Mouse (Mus musculus) midbrain, embryonic 11.5 days (tissue): ENCODE results near the gene Olfr769. TPM values are rescaled to one million over a fixed set of nuclear protein-coding genes. Genes with fewer than 3 reads are reported as not detected.
"Not testable (repeated sequence)": the region's sequence is repeated elsewhere in the genome, so short reads cannot be mapped to it uniquely, and the experiment has no call there.

Experiments
- ATAC-seq: fragments of 200-750 bp; cut with Nextera tagmentation; 2 replicates; pipeline ENCODE4 v1.8.0; 2017; ENCODE audit warnings: moderate TSS enrichment, moderate library complexity; ENCODE audit not compliant: low FRiP score
- DNase-seq: peaks from one replicate; pipeline ENCODE4 v3.0.0; 2015; ENCODE audit warnings: low spot score; ENCODE audit errors: missing footprints
- H3K27ac ChIP-seq: fragments of 300-500 bp; sonication (generic); 2 replicates; pipeline ENCODE4 v1.5.1; 2014; ENCODE audit warnings: low read depth, low read length
- H3K27me3 ChIP-seq: fragments of 300-500 bp; sonication (generic); 2 replicates; pipeline ENCODE4 v1.6.1; 2014; ENCODE audit warnings: mild to moderate bottlenecking, low read length, moderate library complexity, mixed read lengths; ENCODE audit not compliant: control insufficient read depth, insufficient read depth
- H3K36me3 ChIP-seq: fragments of 300-500 bp; sonication (generic); 2 replicates; pipeline ENCODE4 v1.6.1; 2014; ENCODE audit warnings: mild to moderate bottlenecking, low read length, moderate library complexity, mixed read lengths; ENCODE audit not compliant: control insufficient read depth, insufficient read depth
- H3K4me1 ChIP-seq: fragments of 300-500 bp; sonication (generic); 2 replicates; pipeline ENCODE4 v1.6.1; 2014; ENCODE audit warnings: low read length; ENCODE audit not compliant: control insufficient read depth, insufficient read depth
- H3K4me2 ChIP-seq: fragments of 300-500 bp; sonication (generic); 2 replicates; pipeline ENCODE4 v1.6.1; 2014; ENCODE audit warnings: mild to moderate bottlenecking, moderate library complexity
- H3K4me3 ChIP-seq: fragments of 300-500 bp; sonication (generic); 2 replicates; pipeline ENCODE4 v1.5.1; 2014; ENCODE audit warnings: low read depth, low read length
- H3K9ac ChIP-seq: fragments of 300-500 bp; sonication (generic); 2 replicates; pipeline ENCODE4 v1.6.1; 2014; ENCODE audit warnings: low read length
- H3K9me3 ChIP-seq: fragments of 300-500 bp; sonication (generic); 2 replicates; pipeline ENCODE4 v1.6.1; 2016; ENCODE audit warnings: low read length; ENCODE audit not compliant: control insufficient read depth
- WGBS: fragments of 180-500 bp; shearing (Covaris S2); extraction: QIAGEN DNeasy Blood & Tissue Kit; methylation state at CpG from one replicate; pipeline ENCODE4 v1.1.7; 2014; 5-methylcytosine and 5-hydroxymethylcytosine counted together
- polyA plus RNA-seq: library from polyadenylated mRNA; unstranded; fragments of >200 nt; fragmentation: Nextera tagmentation; extraction: Ambion mirVana; gene quantifications from 2 replicates; pipeline ENCODE4 v1.2.1, GENCODE M21; 2014

Gene Olfr769
- not detected in 2 replicates for polyA plus RNA-seq

- Histone ChIP-seq H3K4me1 (no peaks in the 10 kb centered on the region), H3K27me3 (no peaks in the 10 kb centered on the region), H3K27ac (no peak within 1 kb of the TSS), H3K9ac (no peak within 1 kb of the TSS), H3K4me3 (no peak within 1 kb of the TSS), H3K36me3 (no peaks in the 10 kb centered on the region), H3K9me3 (no peaks in the 10 kb centered on the region), H3K4me2 (no peak within 1 kb of the TSS)
- 92% methylated on average over 2 of the region's 2 CpGs for WGBS
- ATAC-seq (no peak), DNase-seq (no peak)
Measured at GRCm38 (mm10) chr10:129117761-129118160, at the start of gene Olfr769. Gene Olfr769 (minus strand): TSS chr10:129117861.

DNA sequence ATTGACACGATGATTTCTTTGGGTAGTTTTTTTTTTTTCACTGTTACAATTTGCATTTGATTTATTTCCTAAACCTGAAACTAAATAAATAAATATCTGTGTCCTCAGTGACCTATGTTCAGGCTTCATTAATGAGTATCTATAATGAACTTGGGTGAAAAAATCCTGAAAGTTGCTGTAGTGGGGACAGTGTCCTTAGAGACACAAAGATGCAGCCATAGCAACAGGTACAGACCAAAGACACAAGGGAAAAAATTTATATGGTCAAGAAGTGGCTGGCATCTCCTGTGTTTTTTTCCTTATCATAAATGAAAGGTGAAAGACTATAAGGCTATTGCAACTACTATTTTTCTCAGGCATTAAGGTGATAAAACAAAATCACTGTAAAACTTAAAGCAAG lies 47.0 kb upstream of the Olfr769 start, which contains the start of gene Olfr771:
Olfr771 (minus strand) TSS at position 101 of the 400 bp plus-strand sequence.
- ATAC-seq = no peak
- Histone ChIP-seq H3K4me2 (no peak within 1 kb of the TSS), H3K9me3 (no peaks in the 10 kb centered on the region), H3K36me3 (no peaks in the 10 kb centered on the region), H3K27me3 (no peaks in the 10 kb centered on the region), H3K4me1 (no peaks in the 10 kb centered on the region), H3K9ac (no peak within 1 kb of the TSS), H3K4me3 (no peak within 1 kb of the TSS), H3K27ac (no peak within 1 kb of the TSS)
- DNase-seq = no peak
- 89% methylated on average over 1 of the region's 1 CpGs for WGBS

- ATAC-seq (no peak), DNase-seq (no peak)
- no peak within 1 kb of the TSS for H3K4me2 ChIP-seq
- H3K9me3 ChIP-seq = no peaks in the 10 kb centered on the region
- H3K4me3 ChIP-seq = no peak within 1 kb of the TSS
- no peak within 1 kb of the TSS for H3K27ac ChIP-seq
- H3K36me3 ChIP-seq = no peaks in the 10 kb centered on the region
- no peaks in the 10 kb centered on the region for H3K4me1 ChIP-seq
- no peaks in the 10 kb centered on the region for H3K27me3 ChIP-seq
- H3K9ac ChIP-seq = no peak within 1 kb of the TSS
- WGBS = 89% methylated on average over 2 of the region's 2 CpGs
Measured at GRCm38 (mm10) chr10:129138898-129139297, 21.2 kb upstream of the Olfr769 start, which contains the start of gene Olfr770. Gene Olfr770 (minus strand): TSS chr10:129138998.

DNA sequence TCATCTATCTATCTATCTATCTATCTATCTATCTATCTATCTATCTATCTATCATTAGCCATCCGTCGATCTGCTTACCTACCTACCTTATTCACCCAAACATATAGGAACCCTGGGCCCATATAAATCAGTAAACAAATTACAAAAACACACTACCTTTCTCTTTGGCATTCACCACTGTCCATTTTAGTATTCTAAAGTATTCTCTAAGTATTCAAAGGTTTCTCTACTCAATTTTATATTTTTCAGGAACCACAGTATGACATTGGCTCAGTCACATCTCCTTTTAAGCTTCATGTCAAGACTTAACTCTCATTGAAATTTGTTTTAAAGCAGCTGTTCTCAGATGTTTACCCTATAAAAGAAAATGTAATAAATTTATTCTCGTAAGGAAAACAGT lies 2.5 kb downstream of the Olfr769 start:
- DNase-seq = no peak
- no peak overlapping the region for H3K9ac ChIP-seq
- WGBS = 92% methylated on average over 3 of the region's 3 CpGs
- H3K4me2 ChIP-seq = no peak overlapping the region
- no peaks in the 10 kb centered on the region for H3K9me3 ChIP-seq
- no peak overlapping the region for H3K4me3 ChIP-seq
- no peak for ATAC-seq
- H3K27ac ChIP-seq = no peak overlapping the region
- no peaks in the 10 kb centered on the region for H3K36me3 ChIP-seq
- no peaks in the 10 kb centered on the region for H3K27me3 ChIP-seq
- H3K4me1 ChIP-seq = no peaks in the 10 kb centered on the region

GRCm38 (mm10) chr10:129101231-129101630 lies 16.4 kb downstream of the Olfr769 start:
- ATAC-seq (no peak), DNase-seq (no peak)
- Histone ChIP-seq H3K4me2 (no peak overlapping the region), H3K4me3 (no peak overlapping the region), H3K36me3 (no peaks in the 10 kb centered on the region), H3K4me1 (no peaks in the 10 kb centered on the region), H3K9ac (no peak overlapping the region), H3K9me3 (no peaks in the 10 kb centered on the region), H3K27ac (no peak overlapping the region), H3K27me3 (no peaks in the 10 kb centered on the region)
- WGBS = 43% methylated on average over 3 of the region's 3 CpGs

- no peak within 1 kb of the TSS for H3K4me3 ChIP-seq
- ATAC-seq = no peak
- WGBS = 89% methylated on average over 1 of the region's 1 CpGs
Measured at GRCm38 (mm10) chr10:129099275-129099674, 18.4 kb downstream of the Olfr769 start, which contains the start of gene Olfr768. Gene Olfr768 (minus strand): TSS chr10:129099375.

GRCm38 (mm10) chr10:129082810-129083209 lies 34.9 kb downstream of the Olfr769 start, which contains the start of gene Olfr767:
Gene Olfr767 (minus strand): TSS chr10:129082910.
- ATAC-seq, H3K27ac ChIP-seq, H3K36me3 ChIP-seq, H3K4me1 ChIP-seq, H3K9me3 ChIP-seq, H3K4me2 ChIP-seq, H3K9ac ChIP-seq, H3K4me3 ChIP-seq, DNase-seq, H3K27me3 ChIP-seq: not testable (repeated sequence)

More at GRCm38 (mm10) chr10:129099275-129099674, 18.4 kb downstream of the Olfr769 start, which contains the start of gene Olfr768:
- Histone ChIP-seq H3K27ac (no peak within 1 kb of the TSS), H3K9me3 (no peaks in the 10 kb centered on the region), H3K36me3 (no peaks in the 10 kb centered on the region), H3K4me2 (no peak within 1 kb of the TSS), H3K9ac (no peak within 1 kb of the TSS), H3K4me1 (no peaks in the 10 kb centered on the region), H3K27me3 (no peaks in the 10 kb centered on the region)
- no peak for DNase-seq

DNA sequence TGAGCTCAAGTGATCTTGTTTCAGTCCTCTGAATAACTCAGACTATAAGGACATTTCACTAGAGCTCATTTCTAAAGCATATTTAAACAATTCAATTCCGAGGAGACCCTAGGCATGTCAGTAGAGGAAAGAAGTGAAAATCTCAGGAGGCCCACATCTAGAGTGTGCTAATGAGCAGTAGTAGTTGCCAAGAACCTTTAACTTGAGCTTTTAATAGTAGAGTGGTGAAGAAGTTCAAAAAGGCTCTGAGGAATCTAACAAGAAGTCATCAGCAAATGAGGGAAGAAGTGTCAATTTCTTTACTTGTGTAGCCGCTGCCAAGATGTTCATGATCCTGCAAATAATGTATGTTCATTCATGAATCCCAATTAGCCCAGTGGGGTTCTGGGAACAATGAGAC lies 48.8 kb downstream of the Olfr769 start, which contains the start of gene Olfr766-ps1:
Olfr766-ps1 (minus strand) TSS at position 101 of the 400 bp plus-strand sequence.
- H3K9ac ChIP-seq = no peak within 1 kb of the TSS
- no peaks in the 10 kb centered on the region for H3K4me1 ChIP-seq
- H3K4me3 ChIP-seq = no peak within 1 kb of the TSS
- DNase-seq = no peak
- H3K27me3 ChIP-seq = no peaks in the 10 kb centered on the region
- H3K36me3 ChIP-seq = no peaks in the 10 kb centered on the region
- no peak within 1 kb of the TSS for H3K4me2 ChIP-seq
- no peak for ATAC-seq
- 89% methylated on average over 2 of the region's 2 CpGs for WGBS
- H3K27ac ChIP-seq = no peak within 1 kb of the TSS
- H3K9me3 ChIP-seq = no peaks in the 10 kb centered on the region
